Mouse (Mus musculus) C2C12 (cell line): Measurements from ENCODE around the gene Kdm4b.

Source experiments
- CTCF ChIP-seq: IDR thresholded peaks from one replicate; pipeline ENCODE4 v1.5.1; 2011; ENCODE audit not compliant: control insufficient read depth, insufficient read depth, insufficient read length
- MAX ChIP-seq: IDR thresholded peaks from one replicate; pipeline ENCODE4 v1.6.1; 2011; ENCODE audit warnings: mild to moderate bottlenecking, control low read depth

DNA sequence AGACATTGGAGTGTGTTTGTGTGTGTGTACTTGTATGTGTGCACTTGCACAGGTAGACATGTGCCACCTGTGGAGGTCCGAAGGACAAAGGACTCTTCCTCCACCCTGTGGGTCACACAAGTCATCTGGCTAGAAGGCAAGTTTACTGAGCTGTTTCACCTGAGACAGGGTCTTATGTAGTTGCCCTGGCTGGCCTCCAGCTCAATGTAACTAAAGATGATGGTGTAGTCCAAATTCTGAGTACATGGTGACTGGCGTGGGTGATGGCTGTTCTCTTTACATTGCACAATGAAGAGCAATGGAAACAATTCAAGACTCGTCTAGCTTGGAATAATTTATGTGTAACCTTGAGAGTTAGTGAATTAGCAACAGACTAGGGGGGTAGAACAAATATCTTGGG is 1.4 kb upstream of the Kdm4b start:
- TF ChIP-seq CTCF (no peak), MAX (no peak)
